Mouse (Mus musculus) lung, embryonic 16.5 days (tissue): ENCODE measurements at regions not wholly inside any gene's neighbourhood (a gene's known extent, or its start where the extent isn't known, plus 50 kb on each side); places are given as distances from the start of the nearest gene placed in this dataset.
"Not testable (repeated sequence)": the region's sequence is repeated elsewhere in the genome, so short reads cannot be mapped to it uniquely, and the experiment has no call there.

Experiments
- ATAC-seq: fragments of 200-750 bp; cut with Nextera tagmentation; 2 replicates; pipeline ENCODE4 v1.8.0; 2017; ENCODE audit warnings: low read depth, mild to moderate bottlenecking, moderate library complexity
- H3K27ac ChIP-seq: fragments of 300-500 bp; sonication (generic); 2 replicates; pipeline ENCODE4 v1.5.1; 2014; ENCODE audit warnings: mild to moderate bottlenecking, control low read depth, low read length
- H3K27me3 ChIP-seq: fragments of 300-500 bp; sonication (generic); 2 replicates; pipeline ENCODE4 v1.6.1; 2014; ENCODE audit warnings: low read depth, low read length, mixed read lengths; ENCODE audit not compliant: control insufficient read depth, insufficient read depth
- H3K36me3 ChIP-seq: fragments of 300-500 bp; sonication (generic); 2 replicates; pipeline ENCODE4 v1.6.1; 2014; ENCODE audit warnings: low read length; ENCODE audit not compliant: control insufficient read depth, insufficient read depth
- H3K4me1 ChIP-seq: fragments of 300-500 bp; sonication (generic); replicated peaks from 2 replicates; pipeline ENCODE4 v1.6.1; 2014; ENCODE audit warnings: low read length, mixed read lengths; ENCODE audit not compliant: control insufficient read depth, insufficient read depth
- H3K4me2 ChIP-seq: fragments of 300-500 bp; sonication (generic); 2 replicates; pipeline ENCODE4 v1.6.1; 2014; ENCODE audit warnings: low read depth, low read length, control low read depth
- H3K4me3 ChIP-seq: fragments of 300-500 bp; sonication (generic); 2 replicates; pipeline ENCODE4 v1.5.1; 2014; ENCODE audit warnings: mild to moderate bottlenecking, low read length, control low read depth
- H3K9ac ChIP-seq: fragments of 300-500 bp; sonication (generic); 2 replicates; pipeline ENCODE4 v1.6.1; 2014; ENCODE audit warnings: low read length, control low read depth
- H3K9me3 ChIP-seq: fragments of 300-500 bp; sonication (generic); 2 replicates; pipeline ENCODE4 v1.6.1; 2016; ENCODE audit warnings: low read length; ENCODE audit not compliant: control insufficient read depth
- WGBS: fragments of 180-500 bp; shearing (Covaris S2); extraction: QIAGEN DNeasy Blood & Tissue Kit; methylation state at CpG from one replicate; pipeline ENCODE4 v1.1.7; 2014; 5-methylcytosine and 5-hydroxymethylcytosine counted together

DNA sequence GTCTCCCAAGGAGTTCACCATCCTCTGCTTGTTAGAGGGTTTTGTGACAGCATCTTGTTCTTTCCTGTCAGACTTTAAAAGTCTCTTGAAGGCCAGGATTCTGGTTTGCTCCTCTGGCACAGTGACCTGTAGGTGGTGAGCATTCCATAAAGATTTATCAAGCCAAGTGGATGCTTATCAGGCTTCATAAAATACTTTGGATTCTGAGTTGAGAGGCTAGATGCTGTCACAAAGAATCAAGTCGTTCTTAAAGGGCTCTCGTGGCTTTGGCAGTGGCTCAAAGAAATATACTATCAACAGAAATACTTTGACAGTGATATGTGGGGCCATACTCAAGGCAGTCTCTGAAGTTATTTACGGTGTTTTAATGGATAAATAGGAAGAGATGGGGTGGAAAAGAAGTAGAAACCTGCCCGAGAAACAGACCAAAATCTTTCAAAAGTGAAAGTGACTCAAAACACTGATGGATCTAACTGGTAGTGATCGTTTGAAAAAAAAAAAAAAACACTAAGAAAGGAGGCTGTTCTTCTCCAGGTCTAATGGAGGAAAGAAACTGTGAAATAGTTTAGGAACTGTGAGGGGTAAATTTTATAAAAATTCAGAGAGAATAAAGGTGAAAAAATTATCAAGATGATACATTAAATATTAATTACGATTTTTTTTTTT, 273.2 kb upstream of the Pfkp start:
- Histone ChIP-seq H3K4me1 (no peaks in the 10 kb centered on the region), H3K9me3 (no peaks in the 10 kb centered on the region), H3K9ac (no peak overlapping the region), H3K36me3 (no peaks in the 10 kb centered on the region), H3K4me2 (0 out of 2 replicates have a peak overlapping the region, but pooled peaks have one; percentile 17), H3K4me3 (0 out of 2 replicates have a peak overlapping the region, but pooled peaks have one; percentile 12), H3K27me3 (no peaks in the 10 kb centered on the region), H3K27ac (0 out of 2 replicates have a peak overlapping the region, but pooled peaks have one; percentile 6)
- peak; percentile 52 for ATAC-seq
- WGBS: 30% methylated on average over 6 of the region's 6 CpGs

DNA sequence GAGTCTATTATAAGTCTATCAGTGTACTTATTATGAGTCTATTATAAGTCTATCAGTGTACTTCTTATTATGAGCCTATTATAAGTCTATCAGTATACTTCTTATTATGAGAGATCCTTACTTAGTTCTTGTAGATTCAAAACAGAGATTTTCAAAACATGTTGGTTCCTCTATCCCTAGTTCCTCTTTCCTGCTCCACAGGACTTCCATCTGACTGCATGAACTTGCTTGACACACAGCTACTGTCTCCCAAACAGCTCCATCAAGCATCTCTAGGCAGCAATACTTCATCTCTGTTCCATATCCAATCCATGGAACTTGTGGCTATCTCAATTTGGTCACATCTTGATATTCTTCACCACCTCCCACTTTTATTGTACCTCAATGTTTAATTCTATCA, 257.4 kb upstream of the Pfkp start:
- Histone ChIP-seq H3K36me3 (no peaks in the 10 kb centered on the region), H3K9me3 (no peaks in the 10 kb centered on the region), H3K4me2 (no peak overlapping the region), H3K4me3 (no peak overlapping the region), H3K4me1 (no peaks in the 10 kb centered on the region), H3K27me3 (no peaks in the 10 kb centered on the region), H3K9ac (no peak overlapping the region), H3K27ac (no peak overlapping the region)
- ATAC-seq: no peak

DNA sequence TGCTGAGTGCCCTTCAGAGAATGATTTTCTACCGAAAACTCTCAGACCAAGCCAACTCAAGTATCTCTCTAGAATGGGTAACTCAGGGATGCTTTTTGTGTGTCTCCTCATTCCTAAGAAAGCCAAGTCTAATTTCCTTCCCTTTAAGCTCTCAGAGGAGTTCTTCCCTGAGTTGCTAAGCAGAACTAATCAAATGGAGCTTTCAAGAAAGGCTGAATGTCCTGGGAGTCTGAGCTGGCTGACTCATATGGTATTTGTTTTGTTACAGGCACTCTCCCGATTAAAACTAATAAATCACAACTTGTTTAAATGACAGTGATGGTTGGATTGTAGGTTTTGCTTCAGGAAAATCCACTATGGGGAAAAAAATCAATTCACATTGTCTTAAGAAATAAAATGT, 253.1 kb upstream of the Pfkp start:
- no peaks in the 10 kb centered on the region for H3K36me3 ChIP-seq
- no peak overlapping the region for H3K9ac ChIP-seq
- no peak overlapping the region for H3K4me2 ChIP-seq
- H3K9me3 ChIP-seq: no peaks in the 10 kb centered on the region
- H3K27ac ChIP-seq: no peak overlapping the region
- ATAC-seq: no peak
- no peaks in the 10 kb centered on the region for H3K27me3 ChIP-seq
- WGBS: 60% methylated on average over 2 of the region's 2 CpGs
- no peak overlapping the region for H3K4me3 ChIP-seq
- H3K4me1 ChIP-seq: no peaks in the 10 kb centered on the region

DNA sequence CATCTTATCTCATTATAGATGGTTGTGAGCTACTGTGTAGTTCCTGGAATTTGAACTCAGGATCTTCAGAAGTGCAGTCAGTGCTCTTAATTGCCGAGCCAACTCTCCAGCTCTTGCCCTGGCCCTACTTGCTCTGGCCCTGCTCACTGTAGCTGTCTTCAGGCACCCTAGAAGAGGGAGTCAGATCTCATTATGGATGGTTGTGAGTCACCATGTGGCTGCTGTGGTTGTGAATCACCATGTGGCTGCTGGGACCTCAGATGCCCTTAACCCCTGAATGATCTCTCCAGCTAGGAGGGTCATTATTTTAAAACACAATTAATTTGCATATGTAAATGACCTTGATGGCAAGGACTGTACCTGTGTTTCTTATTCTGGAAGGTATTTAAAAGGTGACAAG, 249.1 kb upstream of the Pfkp start:
- H3K27me3 ChIP-seq: no peaks in the 10 kb centered on the region
- no peak overlapping the region for H3K4me3 ChIP-seq
- 69% methylated on average over 1 of the region's 1 CpGs for WGBS
- H3K9me3 ChIP-seq: no peaks in the 10 kb centered on the region
- H3K36me3 ChIP-seq: no peaks in the 10 kb centered on the region
- no peak overlapping the region for H3K9ac ChIP-seq
- no peaks in the 10 kb centered on the region for H3K4me1 ChIP-seq
- no peak for ATAC-seq
- no peak overlapping the region for H3K27ac ChIP-seq
- H3K4me2 ChIP-seq: no peak overlapping the region

DNA sequence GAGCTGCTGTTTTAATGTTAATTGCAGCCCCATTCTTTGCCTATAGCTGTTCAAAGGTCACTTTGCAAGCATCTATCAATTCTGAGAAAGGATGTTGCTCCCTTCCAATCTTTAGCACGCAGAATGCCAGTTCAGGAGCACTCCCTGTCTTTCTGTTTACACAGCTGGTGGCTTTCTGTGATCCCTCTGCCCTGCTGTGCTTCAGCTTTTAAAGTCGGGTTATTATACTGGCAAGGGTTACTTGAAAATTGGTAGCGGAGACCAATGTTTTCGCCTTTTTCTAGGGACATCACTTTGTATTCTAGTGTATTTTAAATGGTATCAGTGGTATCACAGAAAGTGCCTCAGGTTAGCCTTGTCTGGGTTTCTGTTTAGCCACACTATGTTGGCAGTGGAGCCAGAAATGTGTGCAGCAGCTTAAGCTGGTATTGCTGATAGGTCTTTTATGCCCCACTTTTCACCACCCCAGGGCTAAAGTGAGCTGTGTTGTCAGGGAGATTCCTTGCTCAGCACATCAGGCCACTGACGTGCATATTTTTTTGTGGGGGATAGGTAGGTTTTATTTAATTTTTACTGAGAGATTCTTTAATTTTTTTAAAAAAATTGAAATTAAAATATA, 243.0 kb upstream of the Pfkp start:
- no peak overlapping the region for H3K27ac ChIP-seq
- ATAC-seq: no peak
- H3K36me3 ChIP-seq: no peaks in the 10 kb centered on the region
- no peaks in the 10 kb centered on the region for H3K9me3 ChIP-seq
- H3K4me2 ChIP-seq: no peak overlapping the region
- H3K4me1 ChIP-seq: no peaks in the 10 kb centered on the region
- no peak overlapping the region for H3K4me3 ChIP-seq
- 36% methylated on average over 5 of the region's 5 CpGs for WGBS
- no peak overlapping the region for H3K9ac ChIP-seq
- H3K27me3 ChIP-seq: no peaks in the 10 kb centered on the region

DNA sequence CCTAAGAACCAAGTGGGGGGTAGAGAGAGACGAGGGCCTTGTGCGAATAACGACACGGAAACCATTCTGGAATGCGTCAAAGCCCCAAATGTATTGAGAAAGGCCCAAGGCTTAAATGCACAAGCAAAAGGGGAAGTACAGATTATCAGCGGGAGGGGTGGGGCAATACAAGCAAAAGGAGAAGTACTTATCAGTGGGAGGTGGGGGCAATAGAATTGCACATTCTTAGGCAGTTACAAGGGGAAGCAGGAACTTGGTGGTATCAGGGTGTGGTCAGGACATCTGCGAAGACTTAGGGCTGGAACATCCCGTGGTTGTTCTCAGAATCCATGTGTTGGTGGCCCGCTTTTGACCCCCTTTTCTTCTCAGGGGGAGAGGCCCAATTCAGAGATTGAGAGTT, 240.9 kb upstream of the Pfkp start:
- ATAC-seq: not testable (repeated sequence)

DNA sequence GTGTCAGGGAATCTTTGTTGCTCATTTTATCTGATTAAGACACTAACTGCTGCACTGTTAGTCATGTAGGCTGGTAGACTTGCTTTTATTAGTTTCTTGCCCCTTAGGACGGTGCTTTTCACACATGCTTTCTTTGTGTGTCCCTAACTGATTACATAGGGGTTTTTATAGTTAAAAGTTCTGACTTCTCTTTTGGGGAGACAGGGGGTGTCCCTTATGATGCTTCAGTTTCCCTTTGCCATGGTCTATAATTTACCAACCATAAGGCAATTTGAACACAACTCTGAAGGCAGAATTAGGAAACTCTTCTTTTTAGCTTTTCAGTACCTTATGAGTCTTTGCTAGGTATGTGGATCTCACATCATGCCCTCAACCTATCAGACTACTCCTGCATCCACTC, 239.8 kb upstream of the Pfkp start:
- WGBS: 90% methylated on average over 1 of the region's 1 CpGs
- no peak for ATAC-seq
- no peak overlapping the region for H3K4me2 ChIP-seq

More for the DNA sequence above, 240.9 kb upstream of the Pfkp start:
- not testable (repeated sequence) for H3K27me3 ChIP-seq, H3K9ac ChIP-seq, H3K27ac ChIP-seq, H3K9me3 ChIP-seq, H3K4me3 ChIP-seq, H3K4me2 ChIP-seq, H3K4me1 ChIP-seq, H3K36me3 ChIP-seq
- 77% methylated on average over 9 of the region's 9 CpGs for WGBS

DNA sequence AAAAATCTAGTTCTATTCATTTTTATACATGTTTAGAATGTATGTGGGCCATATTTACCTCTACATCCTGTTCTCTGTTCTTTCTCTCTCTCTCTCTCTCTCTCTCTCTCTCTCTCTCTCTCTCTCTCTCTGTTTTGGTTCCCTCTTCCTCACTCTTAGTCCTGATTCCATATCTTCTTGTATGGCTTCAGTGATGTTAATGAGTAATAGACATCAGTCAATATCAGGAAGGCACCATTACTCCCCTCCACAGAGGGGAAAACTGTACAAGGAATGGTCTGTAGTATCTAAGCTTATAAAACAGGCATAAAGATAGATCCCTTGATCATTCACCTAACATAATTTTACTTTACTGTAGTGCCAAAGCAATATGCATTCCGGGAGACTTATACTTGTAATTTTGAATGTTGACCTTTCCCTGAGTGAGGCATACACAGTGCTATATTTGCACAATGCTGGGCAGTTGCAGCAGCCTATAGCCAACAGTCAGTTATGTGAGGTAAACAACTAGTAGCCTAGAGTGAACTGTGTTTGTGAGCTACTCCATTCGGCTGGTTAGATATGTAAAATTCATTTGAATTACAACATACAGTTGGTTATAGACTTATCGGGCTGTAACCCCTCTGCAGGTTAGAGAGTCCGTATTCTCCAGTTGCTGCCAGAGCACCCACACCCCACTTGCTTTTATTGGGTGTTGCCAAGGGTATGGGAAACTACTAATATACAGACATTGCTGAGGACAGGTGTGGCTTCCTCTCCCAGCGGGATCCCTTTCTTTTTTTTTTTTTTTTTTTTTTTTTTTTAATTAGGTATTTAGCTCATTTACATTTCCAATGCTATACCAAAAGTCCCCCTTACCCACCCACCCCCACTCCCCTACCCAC, 228.7 kb upstream of the Pfkp start:
- H3K9me3 ChIP-seq: no peaks in the 10 kb centered on the region
- no peaks in the 10 kb centered on the region for H3K36me3 ChIP-seq
- no peaks in the 10 kb centered on the region for H3K4me1 ChIP-seq
- ATAC-seq: no peak
- WGBS: 93% methylated on average over 5 of the region's 5 CpGs
- no peak overlapping the region for H3K4me2 ChIP-seq
- H3K27ac ChIP-seq: no peak overlapping the region
- no peak overlapping the region for H3K9ac ChIP-seq
- no peak overlapping the region for H3K4me3 ChIP-seq
- no peaks in the 10 kb centered on the region for H3K27me3 ChIP-seq

More for the DNA sequence above, 239.8 kb upstream of the Pfkp start:
- no peak overlapping the region for H3K27ac ChIP-seq
- no peak overlapping the region for H3K9ac ChIP-seq
- no peaks in the 10 kb centered on the region for H3K4me1 ChIP-seq
- H3K4me3 ChIP-seq: no peak overlapping the region
- no peaks in the 10 kb centered on the region for H3K9me3 ChIP-seq
- H3K36me3 ChIP-seq: no peaks in the 10 kb centered on the region
- H3K27me3 ChIP-seq: no peaks in the 10 kb centered on the region

DNA sequence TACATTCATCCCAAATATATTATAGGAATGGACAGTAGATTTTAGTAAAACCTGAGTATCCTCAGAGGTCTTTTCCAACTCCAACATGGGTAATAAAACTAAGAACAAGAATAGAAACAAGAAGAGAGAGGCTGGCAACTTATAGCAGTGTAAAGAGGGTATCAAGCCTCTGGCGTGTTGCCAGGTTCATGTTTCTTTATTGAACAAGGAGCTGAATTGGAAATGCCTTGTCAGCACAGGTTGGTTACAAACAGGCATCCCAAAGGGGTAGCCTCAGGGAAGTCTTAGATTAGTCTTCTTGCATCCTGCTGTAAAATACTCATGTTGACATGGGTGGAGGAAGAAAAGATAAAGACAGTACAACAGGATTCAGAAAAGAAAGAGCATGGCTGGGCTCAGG, 213.6 kb upstream of the Pfkp start:
- Histone ChIP-seq H3K9ac (no peak overlapping the region), H3K4me1 (no peaks in the 10 kb centered on the region), H3K4me2 (no peak overlapping the region), H3K9me3 (no peaks in the 10 kb centered on the region), H3K4me3 (no peak overlapping the region), H3K27ac (no peak overlapping the region), H3K36me3 (no peaks in the 10 kb centered on the region), H3K27me3 (no peaks in the 10 kb centered on the region)
- ATAC-seq: no peak
- WGBS: 67% methylated on average over 1 of the region's 1 CpGs
